Mouse (Mus musculus) ES-Bruce4 (cell line): Measurements from ENCODE around the gene 1190007I07Rik. TPM values are rescaled to one million over a fixed set of nuclear protein-coding genes. Genes with fewer than 3 reads are reported as not detected.
"Not testable (repeated sequence)": the region's sequence is repeated elsewhere in the genome, so short reads cannot be mapped to it uniquely, and the experiment has no call there.

Experiments used
- H3K27ac ChIP-seq: 2 replicates; pipeline ENCODE4 v1.5.1; 2012; ENCODE audit warnings: low read length, inconsistent platforms; ENCODE audit not compliant: insufficient read depth
- H3K27me3 ChIP-seq: 2 replicates; pipeline ENCODE4 v1.6.1; 2012; ENCODE audit warnings: mild to moderate bottlenecking, low read length, inconsistent platforms; ENCODE audit not compliant: control insufficient read depth, poor library complexity, insufficient read depth, severe bottlenecking
- H3K36me3 ChIP-seq: 2 replicates; pipeline ENCODE4 v1.6.1; 2012; ENCODE audit warnings: inconsistent platforms, mild to moderate bottlenecking, low read length, moderate library complexity; ENCODE audit not compliant: control insufficient read depth, poor library complexity, insufficient read depth, severe bottlenecking
- H3K4me1 ChIP-seq: one replicate; pipeline ENCODE4 v1.8.1; 2011; ENCODE audit warnings: low read length; ENCODE audit not compliant: control insufficient read depth, insufficient read depth
- H3K4me3 ChIP-seq: 2 replicates; pipeline ENCODE4 v1.5.1; 2011; ENCODE audit warnings: low read depth, mild to moderate bottlenecking, low read length
- H3K9ac ChIP-seq: 2 replicates; pipeline ENCODE4 v1.6.1; 2012; ENCODE audit warnings: low read depth, mild to moderate bottlenecking, inconsistent platforms; ENCODE audit not compliant: poor library complexity, severe bottlenecking
- H3K9me3 ChIP-seq: replicated peaks from 2 replicates; pipeline ENCODE4 v1.6.1; 2012; ENCODE audit warnings: mild to moderate bottlenecking, low read length, inconsistent platforms; ENCODE audit not compliant: control insufficient read depth, poor library complexity, insufficient read depth, severe bottlenecking
- EP300 ChIP-seq: IDR thresholded peaks from 2 replicates; pipeline ENCODE4 v1.6.1; 2011; ENCODE audit warnings: low read depth, low read length; ENCODE audit not compliant: insufficient read depth
- polyA plus RNA-seq: library from polyadenylated mRNA; stranded (reverse); fragments of >200 nt; gene quantifications from 2 replicates; pipeline ENCODE4 v1.2.4, GENCODE M21; 2011; ENCODE audit warnings: low read depth; ENCODE audit not compliant: missing spikeins, insufficient read depth, insufficient read length

1190007I07Rik gene
- polyA plus RNA-seq, 1 experiment = 55.8 TPM

DNA sequence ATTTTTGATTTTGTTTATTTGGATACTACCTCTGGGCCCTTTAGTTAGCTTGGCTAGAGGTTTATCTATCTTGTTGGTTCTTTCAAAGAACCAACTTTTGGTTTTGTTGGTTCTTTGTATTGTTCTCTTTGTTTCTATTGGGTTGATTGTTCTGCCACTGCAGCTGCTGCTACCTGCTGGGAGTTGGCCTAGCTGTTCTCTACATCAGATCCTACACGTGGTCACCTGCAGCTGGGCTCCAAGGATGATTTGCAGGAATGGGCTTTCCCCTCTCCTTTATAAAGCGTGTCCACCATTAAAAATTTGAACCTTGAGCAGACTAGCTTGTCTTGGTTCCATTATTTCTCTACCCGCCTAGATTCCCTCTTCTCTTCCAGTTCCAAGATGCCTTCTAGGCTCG lies 28.6 kb downstream of the 1190007I07Rik start:
- H3K27ac ChIP-seq, H3K9ac ChIP-seq, H3K9me3 ChIP-seq, H3K4me1 ChIP-seq, H3K4me3 ChIP-seq, H3K27me3 ChIP-seq, H3K36me3 ChIP-seq: not testable (repeated sequence)
- 0 out of 2 replicates have a peak, but pooled peaks have one; percentile 12 for TF ChIP-seq EP300

- not testable (repeated sequence) for H3K27me3 ChIP-seq, H3K9me3 ChIP-seq, H3K27ac ChIP-seq, H3K36me3 ChIP-seq, H3K4me1 ChIP-seq, H3K9ac ChIP-seq
- peak overlapping the region; percentile 32 for H3K4me3 ChIP-seq
Observed at GRCm38 (mm10) chr10:82589673-82590072, 33.4 kb downstream of the 1190007I07Rik start.

DNA sequence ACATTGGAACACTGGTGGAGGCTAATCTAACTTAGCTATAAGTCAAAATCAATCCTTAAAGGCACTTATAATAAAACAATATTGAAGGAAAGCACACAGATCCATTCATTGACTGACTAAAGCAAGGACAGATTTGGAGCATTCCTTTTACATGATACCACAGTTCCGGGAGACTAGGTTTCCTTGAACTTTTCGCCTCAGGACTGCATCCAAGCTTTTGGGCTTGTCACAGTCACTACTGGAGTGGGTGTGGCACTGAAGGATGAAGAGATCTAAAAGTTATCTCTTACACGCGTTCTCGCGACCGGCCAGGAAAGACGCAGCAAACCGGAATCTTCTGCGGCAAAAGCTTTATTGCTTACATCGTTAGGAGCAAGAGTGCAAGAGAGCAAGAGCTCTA lies 51.9 kb downstream of the 1190007I07Rik start:
- H3K27ac ChIP-seq, H3K27me3 ChIP-seq, H3K9ac ChIP-seq, H3K4me1 ChIP-seq, H3K4me3 ChIP-seq, H3K9me3 ChIP-seq, H3K36me3 ChIP-seq: not testable (repeated sequence)

Other genes with a start within 250 kb of the 1190007I07Rik start
- gene Gm1553, start 130.6 kb downstream of the 1190007I07Rik start, polyA plus RNA-seq = not detected in 2 replicates
- 105 and 119 TPM in 2 replicates for gene Tdg, start 6.6 kb upstream of the 1190007I07Rik start, polyA plus RNA-seq
- gene Glt8d2, start 67.4 kb upstream of the 1190007I07Rik start, polyA plus RNA-seq = not detected in 2 replicates
- 7.9 and 8.6 TPM in 2 replicates for gene Hcfc2, start 72.9 kb upstream of the 1190007I07Rik start, polyA plus RNA-seq
- 101 and 114 TPM in 2 replicates for gene Nfyb, start 140.9 kb upstream of the 1190007I07Rik start, polyA plus RNA-seq
- gene Txnrd1, start 210.7 kb upstream of the 1190007I07Rik start, polyA plus RNA-seq = 260 and 284 TPM in 2 replicates
- gene Eid3, start 243.4 kb upstream of the 1190007I07Rik start, polyA plus RNA-seq = 12.7 and 13.9 TPM in 2 replicates